Mouse (Mus musculus) liver, embryonic 14.5 days (tissue): ENCODE data around the gene Nynrin. TPM values are rescaled to one million over a fixed set of nuclear protein-coding genes. Genes with fewer than 3 reads are reported as not detected.

ENCODE experiments used
- ATAC-seq: fragments of 200-750 bp; cut with Nextera tagmentation; 2 replicates; pipeline ENCODE4 v1.8.0; 2017; ENCODE audit warnings: moderate number of reproducible peaks, mild to moderate bottlenecking, moderate library complexity; ENCODE audit not compliant: insufficient read depth
- DNase-seq, 3 experiments: peaks; one replicate each; pipeline ENCODE4 v3.0.0-alpha.2; 2012 to 2013; ENCODE audit warnings: low read depth in 3 of 3, low spot score in 3 of 3
- H3K27ac ChIP-seq: fragments of 300-500 bp; sonication (generic); 2 replicates; pipeline ENCODE4 v1.5.1; 2014; ENCODE audit warnings: moderate library complexity, mild to moderate bottlenecking, control low read depth, inconsistent platforms
- H3K27me3 ChIP-seq: fragments of 300-500 bp; sonication (generic); 2 replicates; pipeline ENCODE4 v1.6.1; 2014; ENCODE audit warnings: mild to moderate bottlenecking, low read length, moderate library complexity; ENCODE audit not compliant: control insufficient read depth, insufficient read depth
- H3K36me3 ChIP-seq: fragments of 300-500 bp; sonication (generic); replicated peaks from 2 replicates; pipeline ENCODE4 v1.6.1; 2014; ENCODE audit warnings: low read depth; ENCODE audit not compliant: control insufficient read depth, insufficient read depth
- H3K4me1 ChIP-seq, 2 experiments: fragments of 200-500 bp in 1 of 2; fragments of 300-500 bp in 1 of 2; sonication (generic) in 1 of 2; replicated peaks; 2 replicates each; pipeline ENCODE4 v1.6.1; 2012 to 2014; ENCODE audit warnings: antibody characterized with exemption in 1 of 2, inconsistent platforms in 1 of 2, low read length in 1 of 2; ENCODE audit not compliant: control insufficient read depth in 2 of 2, insufficient read depth in 2 of 2
- H3K4me2 ChIP-seq: fragments of 300-500 bp; sonication (generic); 2 replicates; pipeline ENCODE4 v1.6.1; 2014; ENCODE audit warnings: low read depth, mild to moderate bottlenecking, control low read depth, moderate library complexity
- H3K4me3 ChIP-seq, 2 experiments: fragments of 200-500 bp in 1 of 2; fragments of 300-500 bp in 1 of 2; sonication (generic) in 1 of 2; 2 replicates each; pipeline ENCODE4 v1.5.1; 2012 to 2014; ENCODE audit warnings: low read depth in 2 of 2, low read length in 2 of 2, mild to moderate bottlenecking in 2 of 2, control low read depth in 1 of 2, inconsistent platforms in 1 of 2, moderate library complexity in 1 of 2; ENCODE audit not compliant: insufficient read depth in 1 of 2
- H3K9ac ChIP-seq: fragments of 300-500 bp; sonication (generic); replicated peaks from 2 replicates; pipeline ENCODE4 v1.6.1; 2014; ENCODE audit warnings: mild to moderate bottlenecking, control low read depth, moderate library complexity
- H3K9me3 ChIP-seq: fragments of 300-500 bp; sonication (generic); 2 replicates; pipeline ENCODE4 v1.6.1; 2016; ENCODE audit warnings: low read length, mixed read lengths; ENCODE audit not compliant: control insufficient read depth
- CTCF ChIP-seq: IDR thresholded peaks from 2 replicates; pipeline ENCODE4 v1.5.1; 2016; ENCODE audit warnings: antibody characterized with exemption, low read depth, control low read depth
- EP300 ChIP-seq: IDR thresholded peaks from 2 replicates; pipeline ENCODE4 v1.6.1; 2016; ENCODE audit warnings: antibody characterized with exemption, low read depth
- WGBS: fragments of 180-500 bp; shearing (Covaris S2); extraction: QIAGEN DNeasy Blood & Tissue Kit; methylation state at CpG from one replicate; pipeline ENCODE4 v1.1.7; 2014; ENCODE audit not compliant: insufficient replicate concordance; 5-methylcytosine and 5-hydroxymethylcytosine counted together
- polyA plus RNA-seq, 2 experiments: library from polyadenylated mRNA; depleted of rRNA in 1 of 2; stranded (reverse) in 1 of 2; unstranded in 1 of 2; fragments of >200 nt; fragmentation: Nextera tagmentation in 1 of 2; extraction: Ambion mirVana in 1 of 2; gene quantifications; 2 replicates each; pipeline versions ENCODE4 v1.2.1 to v1.2.3; 2012 to 2014

Nynrin gene
- polyA plus RNA-seq, 2 experiments: 1.4 to 1.7 TPM

DNA sequence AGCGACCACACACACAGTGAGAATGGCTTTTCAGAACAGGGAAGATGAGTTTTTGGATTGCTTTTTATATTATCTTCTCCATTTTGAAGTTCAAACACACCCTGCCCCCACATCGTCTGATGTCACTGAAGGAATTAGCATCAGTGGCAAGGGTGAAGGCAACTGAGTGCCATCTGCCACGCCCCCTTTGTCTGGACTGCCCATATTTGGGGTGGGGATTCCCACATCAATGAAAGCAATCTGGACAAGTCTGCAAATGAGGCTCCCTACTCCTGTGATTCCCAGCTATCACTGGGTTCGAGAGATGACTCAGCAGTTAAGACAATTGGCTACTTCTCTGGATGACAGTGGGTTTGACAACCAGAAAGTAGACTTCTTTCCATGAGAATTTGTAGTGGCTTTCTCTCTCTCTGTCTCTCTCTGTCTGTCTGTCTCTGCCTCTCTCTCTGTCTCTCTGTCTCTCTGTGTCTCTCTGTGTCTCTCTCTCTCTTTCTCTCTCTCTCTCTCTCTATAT, 12.9 kb upstream of the Nynrin start:
- Histone ChIP-seq H3K27me3 (no peaks in the 10 kb centered on the region), H3K4me1 (peaks cover 0 to 4% of the 10 kb centered on the region in 2 experiments; a peak in 1 of 4 replicates), H3K4me3 (no peak overlapping the region), H3K9ac (no peak overlapping the region), H3K27ac (no peak overlapping the region), H3K4me2 (no peak overlapping the region), H3K9me3 (no peaks in the 10 kb centered on the region), H3K36me3 (no peaks in the 10 kb centered on the region)
- ATAC-seq: no peak
- WGBS: 45% methylated on average over 4 of the region's 4 CpGs
- no peak for DNase-seq
- no peak for TF ChIP-seq EP300
- no peak for TF ChIP-seq CTCF

GRCm38 (mm10) chr14:55842794-55843193, 11.0 kb upstream of the Nynrin start:
- no peaks in the 10 kb centered on the region for H3K9me3 ChIP-seq
- no peak overlapping the region for H3K4me3 ChIP-seq
- 52% methylated on average over 4 of the region's 4 CpGs for WGBS
- H3K36me3 ChIP-seq: no peaks in the 10 kb centered on the region
- no peaks in the 10 kb centered on the region for H3K27me3 ChIP-seq
- DNase-seq (no peak), ATAC-seq (no peak)
- peaks cover 0 to 4% of the 10 kb centered on the region in 2 experiments; a peak in 1 of 4 replicates for H3K4me1 ChIP-seq
- H3K4me2 ChIP-seq: no peak overlapping the region
- no peak overlapping the region for H3K9ac ChIP-seq
- no peak for TF ChIP-seq EP300
- TF ChIP-seq CTCF: peak; percentile 40
- no peak overlapping the region for H3K27ac ChIP-seq

DNA sequence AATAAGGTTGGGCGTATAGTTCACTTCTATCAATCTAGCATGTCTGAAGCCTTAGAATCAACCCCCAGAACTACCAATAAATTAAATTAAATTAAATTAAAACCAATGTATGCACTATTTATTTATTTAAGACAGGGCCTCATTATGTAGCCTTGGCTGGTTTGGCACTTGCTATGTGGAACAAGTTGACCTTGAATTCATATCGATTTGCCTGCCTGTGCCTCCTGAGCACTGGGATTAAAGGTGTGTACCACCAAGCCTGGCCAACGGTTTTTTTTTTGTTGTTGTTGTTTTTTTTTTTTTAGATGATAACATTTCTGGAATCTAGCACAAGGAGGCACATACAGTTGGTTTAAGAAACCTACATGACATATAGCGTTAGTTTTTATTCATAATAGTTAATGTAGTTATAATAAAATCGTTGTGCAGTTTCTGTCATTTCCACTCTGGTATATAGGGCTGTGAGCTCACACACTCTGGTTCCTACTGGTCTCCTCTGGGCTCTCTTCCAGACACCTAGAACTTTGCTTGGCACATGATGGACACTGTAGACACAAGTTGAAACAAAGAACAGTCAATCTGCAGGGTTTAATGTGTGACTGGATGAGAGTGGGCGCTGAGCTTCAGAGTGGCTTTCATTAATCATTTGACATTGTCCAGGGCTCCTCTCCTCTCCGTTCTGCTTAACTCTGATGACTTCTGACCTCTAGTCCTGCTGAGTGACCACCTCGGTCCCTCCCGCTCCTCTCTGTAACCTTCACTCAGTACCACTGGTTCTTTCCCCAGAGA, 8.1 kb upstream of the Nynrin start:
- no peak overlapping the region for H3K27ac ChIP-seq
- H3K36me3 ChIP-seq: no peaks in the 10 kb centered on the region
- no peak for DNase-seq
- no peak overlapping the region for H3K9ac ChIP-seq
- H3K9me3 ChIP-seq: no peaks in the 10 kb centered on the region
- H3K4me3 ChIP-seq: no peak overlapping the region
- H3K4me2 ChIP-seq: no peak overlapping the region
- ATAC-seq: no peak
- H3K4me1 ChIP-seq: peaks cover 0 to 5% of the 10 kb centered on the region in 2 experiments; a peak in 1 of 4 replicates
- WGBS: 57% methylated on average over 9 of the region's 9 CpGs
- no peaks in the 10 kb centered on the region for H3K27me3 ChIP-seq
- TF ChIP-seq CTCF (no peak), EP300 (no peak)

DNA sequence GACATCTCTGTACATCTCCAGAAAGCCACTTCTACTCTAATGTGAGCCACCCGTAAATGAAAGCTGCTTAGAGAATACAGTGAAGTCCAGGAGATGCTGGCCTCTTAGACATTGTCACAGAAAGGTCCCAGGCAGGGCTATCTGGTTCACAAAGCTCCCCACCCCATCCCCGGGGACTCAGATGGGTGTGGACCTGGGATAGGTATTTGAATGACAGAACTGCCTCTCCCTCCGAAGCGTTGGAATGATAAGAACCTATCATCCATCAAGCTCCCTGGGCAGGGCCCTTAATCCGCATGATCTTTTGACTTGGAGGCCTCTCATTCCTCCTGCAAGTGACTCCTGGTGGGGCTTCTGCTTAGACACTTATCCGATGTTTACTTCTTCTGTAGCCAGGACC, 2.9 kb upstream of the Nynrin start:
- Histone ChIP-seq H3K4me3 (no peak overlapping the region), H3K4me1 (peaks cover 4 to 25% of the 10 kb centered on the region in 2 experiments), H3K9ac (no peak overlapping the region), H3K27me3 (no peaks in the 10 kb centered on the region), H3K4me2 (no peak overlapping the region), H3K36me3 (no peaks in the 10 kb centered on the region), H3K27ac (no peak overlapping the region), H3K9me3 (no peaks in the 10 kb centered on the region)
- DNase-seq (no peak), ATAC-seq (no peak)
- no peak for TF ChIP-seq EP300
- TF ChIP-seq CTCF: no peak
- 26% methylated on average over 6 of the region's 6 CpGs for WGBS

DNA sequence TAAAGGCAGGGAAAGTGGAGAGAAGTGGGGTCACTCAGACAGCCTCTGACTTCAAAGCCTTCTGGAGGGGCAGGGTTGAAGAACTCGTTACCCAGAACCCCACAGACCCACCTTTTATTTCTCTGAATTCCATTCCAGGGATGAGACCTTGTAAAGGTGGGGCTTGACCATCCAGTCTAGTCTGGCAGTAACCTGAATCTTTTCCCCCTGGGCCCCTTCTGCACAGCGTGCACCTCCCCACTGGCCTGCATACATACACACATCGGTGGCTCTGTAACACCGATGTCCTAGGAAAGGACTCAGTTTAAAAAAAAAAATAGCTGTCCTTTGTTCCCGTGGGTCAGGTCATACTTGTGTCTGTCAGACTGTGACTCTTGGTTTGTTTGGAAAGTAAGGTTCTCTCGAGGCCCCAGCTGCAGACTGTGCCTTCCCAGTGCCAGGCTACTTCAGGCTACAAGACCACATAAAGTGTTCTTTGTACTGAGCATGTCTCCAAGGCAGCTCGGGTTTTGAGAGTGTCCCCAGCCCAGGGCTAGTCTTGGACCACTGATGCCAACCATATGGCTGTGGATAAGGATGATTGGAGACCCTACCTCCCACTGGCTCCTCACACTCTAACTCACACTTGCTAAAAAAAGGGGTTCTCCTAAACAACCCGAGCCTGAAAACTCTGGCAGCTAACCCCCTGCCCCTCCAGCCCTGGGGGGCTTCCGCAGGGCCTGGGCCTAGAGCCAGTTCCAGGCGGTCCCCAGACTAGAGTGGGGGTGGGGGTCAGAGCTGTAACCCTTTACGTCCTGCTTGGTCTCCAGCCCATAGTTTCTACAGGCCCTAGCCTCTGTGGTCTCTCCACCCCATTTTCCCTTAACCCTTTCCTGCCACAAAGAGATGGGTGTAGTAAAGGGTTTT, 911 bp upstream of the Nynrin start:
- peaks cover 4 to 27% of the 10 kb centered on the region in 2 experiments for H3K4me1 ChIP-seq
- TF ChIP-seq CTCF: no peak
- no peak for TF ChIP-seq EP300
- DNase-seq (no peak), ATAC-seq (peak; percentile 40; the same call in 1 of the 2 replicates)
- no peak overlapping the region for H3K9ac ChIP-seq
- H3K27me3 ChIP-seq: no peaks in the 10 kb centered on the region
- peak overlapping the region; percentile 69 for H3K4me2 ChIP-seq
- H3K9me3 ChIP-seq: no peaks in the 10 kb centered on the region
- H3K36me3 ChIP-seq: no peaks in the 10 kb centered on the region
- H3K27ac ChIP-seq: no peak overlapping the region
- 25% methylated on average over 11 of the region's 11 CpGs for WGBS
- H3K4me3 ChIP-seq: peak overlapping the region in 1 of 2 experiments; percentile 70; a peak in 1 of 4 replicates
